Mouse (Mus musculus): ENCODE results near the gene Tmem132c. TPM values are rescaled to one million over a fixed set of nuclear protein-coding genes. Genes with fewer than 3 reads are reported as not detected.

Tmem132c gene
- polyA plus RNA-seq (2017; shearing (Covaris generic)), result not detected

GRCm38 (mm10) chr5:127241136-127241924 lies at the start of gene Tmem132c:
Tmem132c (plus strand) TSS chr5:127241808.

